Mouse (Mus musculus) C2C12 (cell line): ENCODE data around the gene Tenm4. TPM values are rescaled to one million over a fixed set of nuclear protein-coding genes. Genes with fewer than 3 reads are reported as not detected.

Experiments used
- H3K27me3 ChIP-seq: one replicate; pipeline ENCODE4 v1.6.1; 2011; ENCODE audit not compliant: control insufficient read depth, insufficient read depth, insufficient read length
- H3K36me3 ChIP-seq: one replicate; pipeline ENCODE4 v1.6.1; 2011; ENCODE audit not compliant: control insufficient read depth, insufficient read depth
- H3K4me3 ChIP-seq: one replicate; pipeline ENCODE4 v1.5.1; 2011; ENCODE audit warnings: mild to moderate bottlenecking, control low read depth; ENCODE audit not compliant: poor library complexity, insufficient read depth, severe bottlenecking
- H3K79me2 ChIP-seq: one replicate; pipeline ENCODE4 v1.6.1; 2011; ENCODE audit not compliant: control insufficient read depth, insufficient read depth
- H3K79me3 ChIP-seq: one replicate; pipeline ENCODE4 v1.6.1; 2011; ENCODE audit warnings: low read depth, control low read depth
- H3ac ChIP-seq: one replicate; pipeline ENCODE3; 2011; ENCODE audit warnings: low read depth; ENCODE audit not compliant: control insufficient read depth, insufficient read length
- CEBPB ChIP-seq: IDR thresholded peaks from one replicate; pipeline ENCODE4 v1.6.1; 2011; ENCODE audit warnings: low read depth, mild to moderate bottlenecking, control low read depth, moderate library complexity
- CTCF ChIP-seq: IDR thresholded peaks from one replicate; pipeline ENCODE4 v1.5.1; 2011; ENCODE audit not compliant: control insufficient read depth, insufficient read depth, insufficient read length
- FOSL1 ChIP-seq: IDR thresholded peaks from one replicate; pipeline ENCODE4 v1.8.0; 2011; ENCODE audit warnings: mild to moderate bottlenecking, low read length; ENCODE audit not compliant: poor library complexity, insufficient read depth, severe bottlenecking
- MAX ChIP-seq: IDR thresholded peaks from one replicate; pipeline ENCODE4 v1.6.1; 2011; ENCODE audit warnings: mild to moderate bottlenecking, control low read depth
- MYOD1 ChIP-seq: IDR thresholded peaks from one replicate; pipeline ENCODE4 v1.6.1; 2011; ENCODE audit warnings: low read depth; ENCODE audit not compliant: control insufficient read depth, insufficient read length
- MYOG ChIP-seq: IDR thresholded peaks from one replicate; pipeline ENCODE4 v1.6.1; 2011; ENCODE audit not compliant: control insufficient read depth, insufficient read length; ENCODE audit errors: extremely low read depth
- USF1 ChIP-seq: IDR thresholded peaks from one replicate; pipeline ENCODE4 v1.6.1; 2011; ENCODE audit warnings: low read depth, mild to moderate bottlenecking, control low read depth, moderate library complexity
- polyA plus RNA-seq: library from polyadenylated mRNA; unstranded; fragments of >200 nt; fragmentation: generic; extraction: Trizol; gene quantifications from one replicate; pipeline ENCODE4 v1.2.1, GENCODE M21; 2012; ENCODE audit warnings: missing spikeins

Gene Tenm4
- polyA plus RNA-seq, 1 experiment: 0.71 TPM

GRCm38 (mm10) chr7:96813497-96814400 is 642.7 kb downstream of the Tenm4 start:
- Histone ChIP-seq H3K27me3 (no peaks in the 10 kb centered on the region), H3ac (no peak overlapping the region), H3K36me3 (no peaks in the 10 kb centered on the region), H3K79me2 (no peaks in the 10 kb centered on the region), H3K79me3 (no peaks in the 10 kb centered on the region), H3K4me3 (no peak overlapping the region)
- TF ChIP-seq MYOG (no peak), USF1 (no peak), MYOD1 (no peak), CTCF (no peak), CEBPB (no peak), FOSL1 (no peak), MAX (no peak)

GRCm38 (mm10) chr7:96814581-96814980 is 643.5 kb downstream of the Tenm4 start:
- Histone ChIP-seq H3K36me3 (no peaks in the 10 kb centered on the region), H3K79me3 (no peaks in the 10 kb centered on the region), H3K27me3 (no peaks in the 10 kb centered on the region), H3K79me2 (no peaks in the 10 kb centered on the region), H3K4me3 (no peak overlapping the region), H3ac (no peak overlapping the region)
- TF ChIP-seq CTCF: no peak
- no peak for TF ChIP-seq FOSL1
- TF ChIP-seq MYOG: no peak
- no peak for TF ChIP-seq MYOD1
- no peak for TF ChIP-seq USF1
- no peak for TF ChIP-seq CEBPB
- no peak for TF ChIP-seq MAX

GRCm38 (mm10) chr7:96817030-96817674 is 646.1 kb downstream of the Tenm4 start:
- Histone ChIP-seq H3K4me3 (no peak overlapping the region), H3K27me3 (no peaks in the 10 kb centered on the region)
- TF ChIP-seq FOSL1 (no peak), CEBPB (peak; percentile 29), MYOD1 (no peak), MYOG (no peak), MAX (peak; percentile 19)

GRCm38 (mm10) chr7:96818236-96818916 is 647.3 kb downstream of the Tenm4 start:
- H3K79me2 ChIP-seq: no peaks in the 10 kb centered on the region
- H3K79me3 ChIP-seq: no peaks in the 10 kb centered on the region
- H3K4me3 ChIP-seq: no peak overlapping the region
- no peaks in the 10 kb centered on the region for H3K27me3 ChIP-seq
- TF ChIP-seq MYOD1 (no peak), MYOG (no peak), FOSL1 (no peak), USF1 (no peak), MAX (no peak), CEBPB (no peak), CTCF (no peak)
- no peaks in the 10 kb centered on the region for H3K36me3 ChIP-seq
- H3ac ChIP-seq: no peak overlapping the region

More at GRCm38 (mm10) chr7:96817030-96817674, 646.1 kb downstream of the Tenm4 start:
- Histone ChIP-seq H3ac (no peak overlapping the region), H3K79me3 (no peaks in the 10 kb centered on the region), H3K79me2 (no peaks in the 10 kb centered on the region), H3K36me3 (no peaks in the 10 kb centered on the region)

- no peaks in the 10 kb centered on the region for H3K79me2 ChIP-seq
- no peaks in the 10 kb centered on the region for H3K27me3 ChIP-seq
- no peak overlapping the region for H3ac ChIP-seq
- no peak overlapping the region for H3K4me3 ChIP-seq
- H3K79me3 ChIP-seq: no peaks in the 10 kb centered on the region
- TF ChIP-seq MYOD1: no peak
- no peak for TF ChIP-seq MAX
- no peak for TF ChIP-seq FOSL1
- TF ChIP-seq CEBPB: no peak
- no peak for TF ChIP-seq CTCF
- TF ChIP-seq USF1: no peak
- TF ChIP-seq MYOG: no peak
- H3K36me3 ChIP-seq: no peaks in the 10 kb centered on the region
These were observed 648.5 kb downstream of the Tenm4 start for GRCm38 (mm10) chr7:96819538-96819937.
